Comparison of ENCODE assay signal across 8 mouse cellular contexts in the genomic region with DNA sequence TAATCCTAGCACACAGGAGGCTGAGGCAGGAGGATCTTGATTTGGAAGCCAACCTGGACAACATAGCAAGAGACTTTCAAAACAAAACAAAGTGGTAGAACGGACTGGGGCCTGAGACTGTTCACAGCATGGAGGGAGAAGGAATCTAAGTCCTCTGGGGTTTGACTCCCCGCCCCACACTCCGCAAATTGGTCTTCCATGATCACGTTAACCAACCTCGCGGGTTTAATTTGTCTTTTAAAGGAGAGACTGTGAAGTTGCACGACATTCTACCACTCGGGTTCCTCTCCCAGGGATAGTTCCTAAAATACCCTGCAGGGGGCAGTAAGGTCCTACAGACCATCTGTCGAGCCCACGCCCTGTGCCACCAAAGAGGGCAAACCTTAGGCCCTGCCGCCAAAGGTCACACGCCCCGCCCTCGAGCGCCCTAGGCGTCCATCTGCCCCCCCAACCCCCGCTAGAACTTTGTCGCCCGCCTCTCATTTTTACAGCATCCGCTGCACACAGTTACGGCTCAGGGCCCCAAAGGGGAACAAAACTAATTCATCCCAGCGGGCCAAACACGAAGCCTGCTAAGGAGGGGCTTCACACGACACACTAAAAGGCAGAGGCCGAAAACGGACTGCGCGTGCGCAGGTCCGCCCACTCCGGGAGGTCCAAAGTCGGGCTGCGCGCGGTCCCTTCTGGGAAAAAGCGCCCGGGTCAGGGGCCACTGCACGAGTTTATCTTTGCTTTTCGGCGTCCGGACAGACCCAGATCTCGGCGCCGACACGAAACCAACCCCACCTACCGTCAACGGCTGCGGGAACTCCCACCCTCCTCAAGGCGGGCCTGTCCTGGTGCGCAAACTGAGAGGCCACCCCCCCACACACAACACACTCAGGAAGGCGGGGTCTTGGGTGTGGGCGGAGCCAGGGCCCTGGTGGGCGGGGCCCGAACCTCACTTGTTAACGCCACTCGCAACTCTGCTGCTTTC. TPM values are rescaled to one million over a fixed set of nuclear protein-coding genes. Genes with fewer than 3 reads are reported as not detected.
DNase-seq lines count a peak whose midpoint lies in the region; ATAC-seq lines count a peak whose summit lies in the region.

A gene (minus strand): TSS at position 855 of the 976 bp plus-strand sequence.

- DNase-seq in ZHBTc4 (ENCODE audit: low read depth, low spot score) = peak; percentile 99
- peak; percentile 92 to 96 for DNase-seq in gastrocnemius, adult 8-10 months (ENCODE audit: low spot score in 2 of 2)
- DNase-seq in induced T-regulatory cell, adult 2 months (ENCODE audit: low read depth) = peak; percentile 99
- DNase-seq in left cerebral cortex, adult 9 months (ENCODE audit: low spot score in 2 of 2) = peak; percentile 76 to 90
- peak; percentile 94 for DNase-seq in right cerebral cortex, postnatal 14 days
- DNase-seq in urinary bladder, postnatal 36 days (ENCODE audit: low spot score in 2 of 2) = peak; percentile 89 to 93

- peak; percentile 89 for ATAC-seq in common myeloid progenitor, adult 5-6 weeks (replicated peaks; ENCODE audit: low read depth, poor library complexity, severe bottlenecking)
- ATAC-seq in megakaryocyte progenitor cell, adult 5-6 weeks (replicated peaks; ENCODE audit: poor library complexity) = peak; percentile 87

RNA-seq across cellular contexts. Expression of the gene that starts here (rescaled TPM):
- total RNA-seq in common myeloid progenitor, adult 5-6 weeks (2017) = 2.7 and 6.6 TPM in 2 replicates
- total RNA-seq in gastrocnemius, adult 8-10 months (2022) = 1 to 10 TPM; 4.3 to 5.7 (median 4.7) TPM
- 9.3 and 11.1 TPM in 2 replicates for total RNA-seq in megakaryocyte progenitor cell, adult 5-6 weeks (2015)
- 10.4 and 12.6 TPM in 2 replicates for total RNA-seq in megakaryocyte progenitor cell, adult 5-6 weeks (2017)

Comparison
In these comparisons a context has a peak if more than half of its experiments do, and no peak if none do; other contexts are left out.
1. Peak in every context shown above with its lines: DNase-seq and ATAC-seq.